ENCODE assay signal across 7 mouse cellular contexts in genomic region chr17:35699919-35700318, GRCm38 (mm10). TPM values are rescaled to one million over a fixed set of nuclear protein-coding genes. Genes with fewer than 3 reads are reported as not detected.
DNase-seq lines count a peak whose midpoint lies in the region; ATAC-seq and TF ChIP-seq lines count a peak whose summit lies in the region.

No protein-coding gene starts in this region.

- H3K9ac ChIP-seq in hindbrain, postnatal 0 days (replicated peaks; ENCODE audit: low read length) = peak overlapping the region; percentile 88
- H3K9ac ChIP-seq in stomach, embryonic 14.5 days (replicated peaks; ENCODE audit: low read depth, low read length) = peak overlapping the region; percentile 69

- intact Hi-C loops in left cerebral cortex, postnatal 14 days (cut with DNase I) = loop anchor here (5.0 kb wide), 1 partner anchor 37 kb away; no protein-coding TSS in a partner anchor

- no peak for TF ChIP-seq CTCF in hindbrain, postnatal 0 days (IDR thresholded peaks at IDR 0.05; ENCODE audit: low read depth)

- H3K4me3 ChIP-seq in hindbrain, postnatal 0 days (ENCODE audit: low read length) = peak overlapping the region; percentile 76
- peak overlapping the region; percentile 84 for H3K4me3 ChIP-seq in midbrain, embryonic 10.5 days
- peak overlapping the region; percentile 61 for H3K4me3 ChIP-seq in stomach, embryonic 14.5 days (ENCODE audit: low read depth, low read length)

- peak; percentile 46 for ATAC-seq in hindbrain, postnatal 0 days
- no peak for ATAC-seq in stomach, embryonic 14.5 days (ENCODE audit: insufficient number of reproducible peaks, insufficient read depth, low FRiP score, low read depth)

- H3K27ac ChIP-seq in hindbrain, postnatal 0 days = peak overlapping the region; percentile 98
- peak overlapping the region; percentile 100 for H3K27ac ChIP-seq in midbrain, embryonic 10.5 days (replicated peaks)
- H3K27ac ChIP-seq in stomach, embryonic 14.5 days (ENCODE audit: low read length) = peak overlapping the region; percentile 95

- under 1% methylated on average over 19 of the region's 19 CpGs for WGBS in hindbrain, postnatal 0 days
- 3% methylated on average over 19 of the region's 19 CpGs for WGBS in midbrain, embryonic 10.5 days
- WGBS in stomach, embryonic 14.5 days = 4% methylated on average over 19 of the region's 19 CpGs

- no peaks in the 10 kb centered on the region for H3K9me3 ChIP-seq in hindbrain, postnatal 0 days (ENCODE audit: low read length)
- peaks cover 8% of the 10 kb centered on the region for H3K9me3 ChIP-seq in midbrain, embryonic 10.5 days (replicated peaks)
- no peaks in the 10 kb centered on the region for H3K9me3 ChIP-seq in stomach, embryonic 14.5 days (ENCODE audit: control insufficient read depth, low read depth, low read length)

- peak; percentile 94 for DNase-seq in adipocyte (ENCODE audit: low spot score)
- DNase-seq in cerebellum, postnatal 14 days = peak; percentile 90 to 91
- DNase-seq in gastrocnemius, adult 8-10 months (ENCODE audit: low spot score in 2 of 2) = peak; percentile 82 to 90
- DNase-seq in hindbrain, postnatal 0 days (ENCODE audit: low spot score) = peak; percentile 78
- peak; percentile 55 to 63 for DNase-seq in left cerebral cortex, postnatal 14 days (ENCODE audit: low spot score in 2 of 2)
- DNase-seq in midbrain, embryonic 10.5 days (ENCODE audit: low spot score) = peak; percentile 60

- peak overlapping the region; percentile 82 for H3K4me2 ChIP-seq in hindbrain, postnatal 0 days (ENCODE audit: low read depth, low read length)
- H3K4me2 ChIP-seq in stomach, embryonic 14.5 days (replicated peaks; ENCODE audit: low read depth, low read length) = peak overlapping the region; percentile 79

- H3K27me3 ChIP-seq in hindbrain, postnatal 0 days (ENCODE audit: insufficient read depth, low read length) = no peaks in the 10 kb centered on the region
- H3K27me3 ChIP-seq in midbrain, embryonic 10.5 days (ENCODE audit: low read depth, poor library complexity, severe bottlenecking) = peaks cover 23% of the 10 kb centered on the region; the same call in 1 of the 2 replicates
- no peaks in the 10 kb centered on the region for H3K27me3 ChIP-seq in stomach, embryonic 14.5 days (ENCODE audit: control insufficient read depth, insufficient read depth, low read length)

- H3K4me1 ChIP-seq in hindbrain, postnatal 0 days (ENCODE audit: insufficient read depth, low read length) = peaks cover 30% of the 10 kb centered on the region
- peaks cover 66% of the 10 kb centered on the region for H3K4me1 ChIP-seq in midbrain, embryonic 10.5 days
- H3K4me1 ChIP-seq in stomach, embryonic 14.5 days (ENCODE audit: control insufficient read depth, insufficient read depth, low read length) = peaks cover 39% of the 10 kb centered on the region

- H3K36me3 ChIP-seq in hindbrain, postnatal 0 days (ENCODE audit: insufficient read depth, low read length) = no peaks in the 10 kb centered on the region
- H3K36me3 ChIP-seq in midbrain, embryonic 10.5 days = peaks cover 49% of the 10 kb centered on the region
- no peaks in the 10 kb centered on the region; the same call in 1 of the 2 replicates for H3K36me3 ChIP-seq in stomach, embryonic 14.5 days (ENCODE audit: control insufficient read depth, insufficient read depth, low read length)

RNA-seq across cellular contexts. Expression of gene Ddr1, which starts 4.5 kb away (rescaled TPM):
- total RNA-seq in gastrocnemius, adult 8-10 months (2022) = 10 to 100 TPM; 13.7 to 20.0 (median 15.9) TPM
- 108 and 139 TPM in 2 replicates for total RNA-seq in hindbrain, postnatal 0 days (2014; rRNA removed)
- polyA plus RNA-seq in hindbrain, postnatal 0 days (2015; fragmentation: Nextera tagmentation; extraction: Ambion mirVana) = 63.3 and 66.3 TPM in 2 replicates
- 10 to 100 TPM; 46.1 to 52.8 TPM for total RNA-seq in left cerebral cortex, postnatal 14 days (2021)
- polyA plus RNA-seq in midbrain, embryonic 10.5 days (2016; fragmentation: Nextera tagmentation; extraction: Ambion mirVana) = 142 and 193 TPM in 2 replicates
- 50.4 and 50.6 TPM in 2 replicates for polyA plus RNA-seq in stomach, embryonic 14.5 days (2014; fragmentation: Nextera tagmentation; extraction: Ambion mirVana)

RNA-seq across cellular contexts. Expression of gene Gtf2h4, which starts 26.4 kb away (rescaled TPM):
- 10 to 100 TPM; 16.0 to 21.6 (median 17.9) TPM for total RNA-seq in gastrocnemius, adult 8-10 months (2022)
- 26.1 and 27.2 TPM in 2 replicates for total RNA-seq in hindbrain, postnatal 0 days (2014; rRNA removed)
- 18.6 and 21.3 TPM in 2 replicates for polyA plus RNA-seq in hindbrain, postnatal 0 days (2015; fragmentation: Nextera tagmentation; extraction: Ambion mirVana)
- total RNA-seq in left cerebral cortex, postnatal 14 days (2021) = 10 to 100 TPM; 23.0 to 26.2 TPM
- 50.1 and 52.3 TPM in 2 replicates for polyA plus RNA-seq in midbrain, embryonic 10.5 days (2016; fragmentation: Nextera tagmentation; extraction: Ambion mirVana)
- 40.1 and 42.7 TPM in 2 replicates for polyA plus RNA-seq in stomach, embryonic 14.5 days (2014; fragmentation: Nextera tagmentation; extraction: Ambion mirVana)

RNA-seq across cellular contexts. Expression of gene Vars2, which starts 32.5 kb away (rescaled TPM):
- total RNA-seq in gastrocnemius, adult 8-10 months (2022) = 10 to 100 TPM in 2 of 4 experiments, 1 to 10 TPM in 2; 9.0 to 15.4 (median 10.3) TPM
- 37.3 and 46.8 TPM in 2 replicates for total RNA-seq in hindbrain, postnatal 0 days (2014; rRNA removed)
- polyA plus RNA-seq in hindbrain, postnatal 0 days (2015; fragmentation: Nextera tagmentation; extraction: Ambion mirVana) = 12.6 and 14.8 TPM in 2 replicates
- 10 to 100 TPM; 31.1 to 40.8 TPM for total RNA-seq in left cerebral cortex, postnatal 14 days (2021)
- 19.3 and 20.6 TPM in 2 replicates for polyA plus RNA-seq in midbrain, embryonic 10.5 days (2016; fragmentation: Nextera tagmentation; extraction: Ambion mirVana)
- polyA plus RNA-seq in stomach, embryonic 14.5 days (2014; fragmentation: Nextera tagmentation; extraction: Ambion mirVana) = 14.0 and 18.7 TPM in 2 replicates

RNA-seq across cellular contexts. Expression of gene Mucl3, which starts 56.4 kb away (rescaled TPM):
- total RNA-seq in gastrocnemius, adult 8-10 months (2022) = not detected
- total RNA-seq in hindbrain, postnatal 0 days (2014; rRNA removed) = 0.61 TPM in 1 of 2 replicates, not detected in the other
- 0.10 TPM in 1 of 2 replicates, not detected in the other for polyA plus RNA-seq in hindbrain, postnatal 0 days (2015; fragmentation: Nextera tagmentation; extraction: Ambion mirVana)
- total RNA-seq in left cerebral cortex, postnatal 14 days (2021) = not detected
- polyA plus RNA-seq in midbrain, embryonic 10.5 days (2016; fragmentation: Nextera tagmentation; extraction: Ambion mirVana) = 0.17 and 0.22 TPM in 2 replicates
- polyA plus RNA-seq in stomach, embryonic 14.5 days (2014; fragmentation: Nextera tagmentation; extraction: Ambion mirVana) = 13.2 and 13.4 TPM in 2 replicates
